Mouse (Mus musculus) heart, adult 2 months (tissue): ENCODE data around the gene Dscam. TPM values are rescaled to one million over a fixed set of nuclear protein-coding genes. Genes with fewer than 3 reads are reported as not detected.

Experiments
- DNase-seq, 2 experiments: peaks; one replicate each; pipeline ENCODE4 v3.0.0; 2021
- H3K27ac ChIP-seq: fragments of 200-600 bp; 2 replicates; pipeline ENCODE4 v1.8.1; 2022
- H3K27me3 ChIP-seq: fragments of 200-500 bp; 2 replicates; pipeline ENCODE4 v1.6.1; 2012; ENCODE audit warnings: mild to moderate bottlenecking, low read length, inconsistent platforms, mixed read lengths; ENCODE audit not compliant: control insufficient read depth, insufficient read depth
- H3K36me3 ChIP-seq: fragments of 200-500 bp; 2 replicates; pipeline ENCODE4 v1.6.1; 2012; ENCODE audit warnings: low read length, inconsistent platforms; ENCODE audit not compliant: control insufficient read depth, insufficient read depth
- H3K4me1 ChIP-seq: fragments of 200-500 bp; 2 replicates; pipeline ENCODE4 v1.6.1; 2011; ENCODE audit warnings: low read length; ENCODE audit not compliant: control insufficient read depth, insufficient read depth
- H3K4me3 ChIP-seq: fragments of 200-600 bp; 2 replicates; pipeline ENCODE4 v1.8.1; 2022
- H3K79me2 ChIP-seq: fragments of 200-500 bp; replicated peaks from 2 replicates; pipeline ENCODE4 v1.6.1; 2012; ENCODE audit warnings: mild to moderate bottlenecking, inconsistent platforms, low read length, moderate library complexity, mixed read lengths; ENCODE audit not compliant: control insufficient read depth, insufficient read depth
- H3K9ac ChIP-seq: fragments of 200-500 bp; 2 replicates; pipeline ENCODE4 v1.6.1; 2012; ENCODE audit warnings: low read depth, mild to moderate bottlenecking, control low read depth, inconsistent platforms, low read length, mixed read lengths
- CTCF ChIP-seq: fragments of 200-600 bp; IDR thresholded peaks from 2 replicates; pipeline ENCODE4 v1.8.1; 2022; ENCODE audit warnings: antibody characterized with exemption, mild to moderate bottlenecking, moderate library complexity
- EP300 ChIP-seq: fragments of 200-500 bp; IDR thresholded peaks from 2 replicates; pipeline ENCODE4 v1.6.1; 2011; ENCODE audit warnings: low read depth, low read length, control low read depth; ENCODE audit not compliant: insufficient read depth
- POLR2A ChIP-seq: fragments of 200-500 bp; IDR thresholded peaks from 2 replicates; pipeline ENCODE4 v1.6.1; 2011; ENCODE audit warnings: mild to moderate bottlenecking, low read depth, low read length, control low read depth; ENCODE audit not compliant: insufficient read depth
- WGBS: fragments of 180-500 bp; shearing (Covaris S2); methylation state at CpG from one replicate; pipeline ENCODE4 v1.1.7; 2018; 5-methylcytosine and 5-hydroxymethylcytosine counted together
- intact Hi-C: fragments of 180-260 bp; cut with DNase I; formaldehyde crosslinking; loops from one replicate; pipeline ENCODE4 v1.15.1; 2025
- polyA plus RNA-seq: library from polyadenylated mRNA; depleted of rRNA; stranded (reverse); fragments of >200 nt; gene quantifications from 2 replicates; pipeline ENCODE4 v1.2.3, GENCODE M21; 2012
- total RNA-seq, 2 experiments: library from RNA; stranded (reverse); gene quantifications; 2 replicates each; pipeline ENCODE4 v1.2.3; 2021

Gene Dscam
- total and polyA plus RNA-seq, 3 experiments, result 0.06 TPM; not detected in 2

DNA sequence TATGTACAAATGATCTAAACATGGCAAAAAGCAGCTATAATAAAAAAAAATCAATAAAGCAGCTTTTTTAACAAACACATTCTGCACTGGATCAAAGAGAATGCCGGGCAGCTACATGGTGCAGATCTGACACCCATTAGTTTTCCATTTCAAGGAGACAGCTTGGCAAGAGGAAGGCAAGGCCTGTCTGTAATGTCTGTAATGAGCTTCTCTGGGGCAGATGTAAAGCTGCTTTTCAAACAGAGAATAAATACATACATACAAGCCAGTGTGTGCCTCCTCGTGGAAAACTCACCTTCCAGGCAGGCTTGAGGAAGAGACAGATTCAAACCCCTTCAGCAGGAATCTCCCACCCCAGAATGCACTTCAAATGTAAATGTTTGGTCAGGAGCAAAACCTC, 167.7 kb downstream of the Dscam start:
- no peaks in the 10 kb centered on the region for H3K27me3 ChIP-seq
- WGBS, result 79% methylated on average over 2 of the region's 2 CpGs

DNA sequence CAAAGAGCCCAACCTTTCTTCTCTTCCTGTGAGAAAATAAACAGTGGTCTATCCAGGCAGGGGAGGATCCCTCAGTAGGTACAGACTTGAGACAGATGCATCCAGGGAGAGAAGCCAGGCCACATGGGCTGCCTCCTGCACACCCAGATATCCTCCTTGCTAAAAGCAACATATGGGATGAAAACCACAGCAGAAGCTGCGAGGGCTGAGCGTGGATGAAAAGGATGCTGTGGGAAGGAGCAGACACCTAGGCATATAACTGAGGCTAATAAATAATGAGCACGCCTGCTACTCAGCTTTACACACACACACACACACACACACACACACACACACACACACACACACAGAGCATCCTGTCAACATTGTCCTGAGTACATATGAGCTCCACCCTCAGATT, 168.4 kb downstream of the Dscam start:
- Histone ChIP-seq H3K36me3 (no peaks in the 10 kb centered on the region), H3K4me1 (no peaks in the 10 kb centered on the region), H3K27me3 (no peaks in the 10 kb centered on the region), H3K27ac (no peak overlapping the region), H3K4me3 (no peak overlapping the region), H3K79me2 (no peaks in the 10 kb centered on the region), H3K9ac (no peak overlapping the region)
- 64% methylated on average over 3 of the region's 3 CpGs for WGBS
- intact Hi-C loops, result no loop called here
- TF ChIP-seq POLR2A, result no peak
- TF ChIP-seq CTCF, result no peak
- no peak for TF ChIP-seq EP300
- DNase-seq, result no peak

More for the DNA sequence above, 167.7 kb downstream of the Dscam start:
- Histone ChIP-seq H3K9ac (no peak overlapping the region), H3K4me3 (no peak overlapping the region), H3K36me3 (no peaks in the 10 kb centered on the region), H3K27ac (no peak overlapping the region), H3K4me1 (no peaks in the 10 kb centered on the region), H3K79me2 (no peaks in the 10 kb centered on the region)
- no peak for DNase-seq
- TF ChIP-seq POLR2A, result no peak
- TF ChIP-seq EP300, result no peak
- no peak for TF ChIP-seq CTCF
- intact Hi-C loops, result no loop called here

DNA sequence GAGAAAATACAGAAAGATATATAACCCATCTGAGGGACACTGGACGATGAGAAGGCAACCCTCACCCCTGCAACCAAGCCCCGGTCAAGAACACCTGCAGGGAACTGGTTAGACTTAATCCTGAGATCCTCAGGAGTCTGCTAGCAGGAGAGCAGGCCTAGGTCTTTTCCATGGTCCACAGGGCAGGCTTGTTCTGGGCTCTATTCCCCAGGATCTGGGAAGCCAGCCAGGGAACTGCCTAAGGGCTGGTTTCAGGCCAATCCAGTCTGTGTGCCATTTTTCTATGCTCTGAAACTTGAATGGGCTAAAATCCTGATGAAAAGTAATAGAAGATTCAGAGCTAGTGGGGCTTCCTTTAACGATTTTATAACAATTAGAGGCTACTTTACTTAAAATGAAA, 173.7 kb downstream of the Dscam start:
- Histone ChIP-seq H3K27ac (no peak overlapping the region), H3K27me3 (no peaks in the 10 kb centered on the region), H3K79me2 (no peaks in the 10 kb centered on the region), H3K4me3 (no peak overlapping the region), H3K9ac (no peak overlapping the region), H3K36me3 (no peaks in the 10 kb centered on the region), H3K4me1 (no peaks in the 10 kb centered on the region)
- DNase-seq, result peak; percentile 44 to 54
- WGBS, result 61% methylated on average over 3 of the region's 3 CpGs
- TF ChIP-seq CTCF (no peak), EP300 (no peak), POLR2A (no peak)
- intact Hi-C loops, result no loop called here

DNA sequence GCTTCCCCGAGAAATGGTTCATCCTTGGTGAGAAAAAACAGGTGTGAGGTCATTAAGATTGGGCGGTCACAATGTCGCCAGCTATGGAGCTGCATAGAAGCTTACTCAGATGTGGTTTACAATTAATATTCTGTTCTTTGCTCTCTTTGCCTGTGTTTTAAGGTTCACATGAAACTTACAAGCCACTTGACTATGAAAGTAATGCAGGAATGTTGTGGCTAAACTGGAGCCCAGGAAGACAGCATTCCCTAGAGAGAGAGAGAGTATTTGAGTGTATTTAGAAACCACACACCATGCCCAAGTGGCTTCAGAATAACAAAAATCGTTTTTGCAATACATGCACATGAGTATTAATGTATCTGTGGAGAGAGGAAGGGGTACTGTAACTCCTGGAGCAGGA, 174.7 kb downstream of the Dscam start:
- no peaks in the 10 kb centered on the region for H3K27me3 ChIP-seq
- no peak for TF ChIP-seq EP300
- TF ChIP-seq POLR2A, result no peak
- TF ChIP-seq CTCF, result no peak

DNA sequence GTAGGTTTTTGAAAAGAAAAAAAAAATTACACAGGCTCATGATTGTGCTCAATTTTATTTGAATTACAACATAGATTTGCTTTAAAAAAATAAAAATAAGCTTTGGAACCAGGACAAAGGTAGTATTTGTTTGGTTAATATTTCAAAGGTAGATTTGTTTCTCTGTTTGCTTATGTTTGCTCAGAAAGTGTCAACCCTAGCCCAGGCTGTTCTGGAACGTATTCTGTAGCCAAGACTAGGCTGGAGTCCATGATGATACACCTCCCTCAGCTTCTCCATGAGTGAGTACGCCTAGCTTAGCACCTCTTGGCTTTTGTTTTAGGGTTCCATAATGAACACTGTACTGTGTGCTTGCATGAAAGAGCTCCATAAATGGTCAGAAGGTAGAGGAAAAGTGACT, 183.2 kb downstream of the Dscam start:
- Histone ChIP-seq H3K4me3 (no peak overlapping the region), H3K27ac (no peak overlapping the region), H3K9ac (no peak overlapping the region), H3K27me3 (no peaks in the 10 kb centered on the region), H3K36me3 (no peaks in the 10 kb centered on the region), H3K79me2 (no peaks in the 10 kb centered on the region), H3K4me1 (no peaks in the 10 kb centered on the region)
- TF ChIP-seq EP300 (no peak), CTCF (no peak), POLR2A (no peak)
- no peak for DNase-seq
- intact Hi-C loops, result no loop called here
- 74% methylated on average over 2 of the region's 2 CpGs for WGBS

More for the DNA sequence above, 174.7 kb downstream of the Dscam start:
- DNase-seq, result no peak
- Histone ChIP-seq H3K36me3 (no peaks in the 10 kb centered on the region), H3K27ac (no peak overlapping the region), H3K9ac (no peak overlapping the region), H3K4me1 (no peaks in the 10 kb centered on the region), H3K79me2 (no peaks in the 10 kb centered on the region), H3K4me3 (no peak overlapping the region)
- 74% methylated on average over 4 of the region's 4 CpGs for WGBS
- intact Hi-C loops, result no loop called here

DNA sequence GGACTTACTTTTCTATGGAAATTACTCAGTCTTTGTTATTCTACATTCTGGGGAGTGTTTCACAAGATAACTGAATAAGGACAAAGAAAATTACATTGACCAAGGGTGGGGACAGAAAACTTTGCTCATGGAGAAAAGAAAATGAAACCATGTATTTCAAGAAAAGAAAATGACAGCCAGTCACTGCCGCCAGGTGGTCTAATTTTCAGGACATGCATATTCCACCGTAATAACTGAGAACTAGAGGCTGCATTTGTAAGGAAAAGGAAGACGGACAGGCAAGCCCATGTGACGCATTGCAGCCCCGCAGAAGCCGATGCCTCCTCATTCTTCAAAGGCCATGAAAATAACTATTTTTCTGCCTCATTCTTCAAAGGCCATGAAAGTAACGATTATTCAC, 197.3 kb downstream of the Dscam start:
- no peak for DNase-seq
- Histone ChIP-seq H3K79me2 (no peaks in the 10 kb centered on the region), H3K27ac (no peak overlapping the region), H3K4me1 (no peaks in the 10 kb centered on the region), H3K36me3 (no peaks in the 10 kb centered on the region), H3K4me3 (no peak overlapping the region), H3K27me3 (no peaks in the 10 kb centered on the region), H3K9ac (no peak overlapping the region)
- TF ChIP-seq EP300, result no peak
- TF ChIP-seq CTCF, result no peak
- TF ChIP-seq POLR2A, result no peak
- WGBS, result 86% methylated on average over 7 of the region's 7 CpGs
- intact Hi-C loops, result no loop called here
